Mouse (Mus musculus): ENCODE measurements around the gene Arhgef15. TPM values are rescaled to one million over a fixed set of nuclear protein-coding genes. Genes with fewer than 3 reads are reported as not detected.
"Not testable (repeated sequence)": the region's sequence is repeated elsewhere in the genome, so short reads cannot be mapped to it uniquely, and the experiment has no call there.

The Arhgef15 gene
- 10 to 100 TPM; 15.5 to 32.7 (median 24.5) TPM for total RNA-seq (2022)

DNA sequence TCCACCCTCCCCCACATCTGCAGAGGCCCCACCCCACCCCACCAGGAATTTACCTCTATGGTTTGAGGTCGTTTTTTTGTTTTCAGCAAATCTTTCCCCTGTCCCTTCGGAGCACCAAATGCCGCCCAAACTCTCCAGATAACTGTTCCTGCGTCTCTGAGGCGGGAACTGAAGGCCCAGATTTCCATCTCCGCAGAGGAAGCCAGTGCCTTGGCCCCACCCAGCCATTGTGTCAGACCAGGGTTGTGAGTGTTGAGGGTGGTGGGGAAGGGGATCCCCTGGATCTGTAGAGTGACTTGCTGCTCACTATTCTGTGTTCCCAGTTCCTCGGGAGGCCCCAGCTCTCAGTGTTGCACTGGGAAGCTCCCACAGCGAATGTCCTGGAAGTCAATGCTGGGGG is at the start of gene Arhgef15:
Arhgef15 (minus strand) TSS at position 173 of the 400 bp plus-strand sequence.
- DNase-seq = no peak

DNA sequence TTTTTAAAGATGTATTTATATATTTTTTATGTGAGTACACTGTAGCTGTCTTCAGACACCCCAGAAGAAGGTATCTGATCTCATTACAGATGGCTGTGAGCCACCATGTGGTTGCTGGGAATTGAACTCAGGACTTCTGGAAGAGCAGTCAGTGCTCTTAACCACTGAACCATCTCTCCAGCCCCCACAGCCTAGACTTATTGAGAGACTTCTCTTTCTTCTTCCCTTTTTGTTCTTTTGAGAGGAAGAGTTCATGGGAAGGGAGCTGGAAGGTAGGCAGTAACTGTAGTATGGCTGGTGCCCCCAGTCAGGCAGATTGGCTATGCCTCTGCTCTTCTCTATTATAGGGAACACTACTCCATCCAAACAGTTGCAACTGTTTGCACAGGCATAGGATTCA is 49.3 kb upstream of the Arhgef15 start:
- not testable (repeated sequence) for DNase-seq

DNA sequence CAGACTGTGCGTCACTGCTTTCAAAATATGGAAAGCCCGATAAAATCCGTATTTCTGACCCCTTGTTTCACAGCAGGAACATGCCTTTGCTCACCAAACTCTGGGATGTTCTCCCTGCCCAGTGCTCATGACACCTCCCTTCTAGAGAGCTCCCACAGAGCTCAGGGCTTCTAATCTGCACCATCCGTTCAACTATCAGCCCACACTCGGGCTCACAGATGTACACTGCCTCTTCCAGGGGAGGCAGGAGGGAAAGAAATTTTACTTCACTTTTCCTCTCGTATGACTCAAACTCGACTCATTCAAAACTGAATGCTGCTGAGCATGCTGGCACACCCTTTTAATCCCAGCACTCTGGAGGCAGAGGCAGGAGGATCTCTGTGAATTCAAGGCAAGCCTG is 47.9 kb upstream of the Arhgef15 start:
- no peak for DNase-seq

- peak; percentile 35 for DNase-seq
Measured at GRCm38 (mm10) chr11:69003592-69003991, 46.3 kb upstream of the Arhgef15 start.

DNA sequence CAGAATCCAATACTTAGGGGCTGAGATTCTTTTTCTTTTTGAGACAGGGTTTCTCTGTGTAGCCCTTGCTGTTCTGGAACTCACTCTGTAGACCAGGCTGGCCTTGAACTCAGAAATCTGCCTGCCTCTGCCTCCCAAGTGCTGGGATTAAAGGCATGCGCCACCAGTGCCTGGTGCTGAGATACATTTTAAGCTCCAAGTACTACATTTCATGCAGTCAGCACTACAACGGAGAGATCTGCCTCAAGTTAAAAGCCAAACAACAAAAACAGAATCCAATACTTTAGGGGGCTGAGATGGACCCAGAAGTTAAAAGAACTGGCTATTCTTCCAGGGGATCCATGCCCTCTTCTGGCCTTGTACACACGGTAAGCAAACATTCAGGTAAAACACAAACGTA is 45.5 kb upstream of the Arhgef15 start:
- DNase-seq = not testable (repeated sequence)

GRCm38 (mm10) chr11:68997080-68997479 is 39.8 kb upstream of the Arhgef15 start:
- no peak for DNase-seq

- no peak for DNase-seq
Measured at GRCm38 (mm10) chr11:68994377-68994776, 37.1 kb upstream of the Arhgef15 start.

DNA sequence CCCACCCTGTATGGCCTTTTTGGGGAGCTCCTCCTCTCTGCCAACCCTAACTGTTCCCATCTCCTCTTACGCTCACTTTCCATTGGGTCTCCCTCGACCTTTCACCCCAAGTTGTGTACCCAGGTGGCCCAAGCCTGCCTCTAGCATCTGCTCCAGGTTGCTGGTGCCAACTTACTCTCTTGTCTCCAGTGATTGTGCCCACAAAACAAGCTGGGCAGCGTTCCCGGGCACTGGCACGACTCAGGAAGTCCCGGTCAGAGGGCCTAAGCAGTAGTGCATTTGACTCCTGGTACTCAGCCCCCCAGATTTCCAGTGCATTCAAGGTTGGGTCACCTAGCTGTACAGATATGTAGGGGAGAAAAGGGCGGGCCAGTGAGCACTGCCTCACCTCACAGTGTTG is 35.8 kb upstream of the Arhgef15 start:
- no peak for DNase-seq

DNA sequence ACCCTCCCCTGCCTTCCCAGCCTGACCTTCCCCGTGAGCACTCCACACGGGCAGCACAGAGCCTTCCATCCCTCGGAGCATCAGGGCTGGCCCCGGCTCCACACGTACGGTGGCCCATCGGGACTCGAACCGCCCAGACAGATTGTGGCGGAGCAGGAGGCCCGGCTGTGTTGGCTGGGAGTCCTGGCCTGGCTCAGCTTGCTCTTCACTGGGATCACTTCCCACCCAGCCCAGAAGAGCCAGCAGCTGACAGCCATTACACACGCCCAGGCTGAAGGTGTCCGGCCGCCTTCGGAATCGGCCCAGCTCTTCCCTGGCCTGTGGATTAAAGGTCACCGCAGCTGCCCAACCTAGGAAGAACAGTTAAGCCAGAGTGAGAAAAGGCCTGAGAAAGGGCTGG is 31.1 kb upstream of the Arhgef15 start:
- no peak for DNase-seq

DNA sequence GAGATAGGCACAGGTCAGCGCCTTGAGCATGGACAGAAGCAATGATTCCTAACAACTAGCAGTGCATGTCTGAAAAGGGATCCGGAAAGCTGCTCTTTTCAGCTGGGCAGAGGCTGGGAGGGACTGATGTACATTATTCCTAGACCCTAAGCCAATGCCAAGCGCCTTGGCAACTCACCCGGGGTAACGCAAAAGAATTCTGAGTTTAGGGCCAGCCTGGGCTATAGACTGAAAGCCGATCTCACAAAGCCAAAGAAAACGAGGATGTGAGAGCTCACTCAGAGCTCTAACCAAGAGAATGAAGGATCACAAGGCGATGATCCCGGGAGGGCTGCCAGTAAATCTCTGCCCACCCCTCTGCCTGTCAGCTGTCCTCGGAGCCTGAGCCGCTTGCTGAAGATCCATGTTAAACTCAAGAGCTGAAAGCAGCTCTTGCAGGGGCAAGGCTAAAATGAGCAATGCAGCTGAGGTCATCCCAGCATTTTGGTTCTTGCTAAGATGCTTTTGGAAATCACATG is 30.1 kb upstream of the Arhgef15 start:
- no peak for DNase-seq

- DNase-seq = peak; percentile 51
Measured at GRCm38 (mm10) chr11:68982639-68983369, 25.5 kb upstream of the Arhgef15 start.

DNA sequence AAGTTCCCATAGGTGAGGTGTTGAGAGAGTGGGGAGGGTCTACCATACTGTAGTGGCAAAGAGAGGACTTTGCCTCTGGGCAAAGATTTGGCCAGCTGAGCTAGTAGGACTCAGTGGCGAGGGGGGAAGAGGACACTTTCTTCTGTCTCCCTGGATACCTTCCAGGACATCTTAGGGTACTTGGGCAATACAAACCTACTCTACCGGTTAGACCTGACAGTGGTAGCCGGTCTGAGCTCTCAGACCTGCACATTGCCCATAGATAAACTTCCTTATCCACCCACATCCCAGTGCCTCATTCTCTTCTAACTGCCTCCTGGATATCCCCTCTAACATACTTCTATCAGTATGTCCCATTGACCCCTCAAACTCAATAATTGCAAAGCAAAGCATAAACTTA is 23.6 kb upstream of the Arhgef15 start:
- no peak for DNase-seq

DNA sequence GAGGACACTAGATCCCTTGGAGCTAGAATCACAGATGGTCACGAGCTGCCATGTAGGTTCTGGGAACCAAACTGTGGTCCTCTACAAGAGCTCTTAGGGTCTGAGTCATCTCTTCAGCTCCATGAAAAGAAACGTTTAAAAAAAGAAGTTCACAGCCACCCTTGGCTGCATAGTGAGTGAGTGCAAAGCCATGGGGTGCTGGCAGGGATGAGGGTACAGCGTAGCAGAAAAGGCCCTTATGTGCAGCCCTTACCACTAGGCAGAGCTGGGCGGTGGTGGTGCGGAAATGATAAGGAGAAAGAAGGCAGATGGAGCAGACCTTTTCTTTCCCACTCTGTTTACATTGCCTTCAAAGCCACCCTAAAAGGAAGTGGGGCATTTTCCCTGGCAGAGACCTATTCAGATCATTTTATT is 22.0 kb upstream of the Arhgef15 start:
- DNase-seq = no peak

GRCm38 (mm10) chr11:68975601-68976000 is 18.3 kb upstream of the Arhgef15 start:
- no peak for DNase-seq

- no peak for DNase-seq
Measured at GRCm38 (mm10) chr11:68975085-68975484, 17.8 kb upstream of the Arhgef15 start, which contains the start of gene Rangrf. TSS of gene Rangrf (minus strand) at chr11:68975185.

- no peak for DNase-seq
Measured at GRCm38 (mm10) chr11:68974059-68974450, 16.8 kb upstream of the Arhgef15 start.

DNA sequence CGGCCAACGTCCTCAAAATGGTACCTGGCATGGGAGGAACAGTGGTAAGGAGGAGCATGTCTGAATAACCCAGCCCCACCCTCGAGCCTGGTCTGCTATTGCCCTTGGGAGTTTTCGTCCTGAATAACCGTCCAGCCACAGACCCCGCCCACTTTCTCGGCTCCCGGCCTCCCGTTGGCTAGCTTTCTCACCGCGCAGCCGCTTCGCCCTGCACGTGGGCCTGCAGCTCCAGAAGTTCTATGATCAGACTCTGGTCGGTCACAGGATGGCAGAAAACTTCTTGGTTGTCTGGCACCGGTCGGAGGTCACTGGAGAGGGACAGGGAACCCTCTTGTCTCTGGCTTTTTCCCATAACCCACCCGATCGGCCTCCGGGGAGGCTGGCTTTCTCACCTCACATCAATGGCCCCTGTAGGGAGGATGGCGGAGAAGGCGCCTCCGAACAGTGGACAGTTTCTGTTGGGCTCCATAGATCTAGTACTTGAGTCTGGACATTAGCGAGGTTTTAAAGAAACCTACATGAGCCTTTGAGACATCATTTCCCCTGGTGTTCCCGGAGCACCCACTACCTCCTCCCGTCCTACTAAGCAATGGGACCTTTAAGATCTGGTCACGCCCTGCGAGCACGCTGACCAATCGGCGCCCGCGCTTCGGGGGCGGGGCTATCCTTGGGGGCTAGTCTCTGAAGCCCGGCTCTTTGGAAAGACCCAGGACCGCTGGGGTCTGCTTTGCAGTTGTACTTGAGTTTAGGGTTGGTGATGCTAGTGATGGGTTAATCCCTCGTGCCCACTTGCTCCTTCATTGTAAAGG is 16.2 kb upstream of the Arhgef15 start:
- DNase-seq = peak; percentile 87

- DNase-seq = no peak
Measured at GRCm38 (mm10) chr11:68970232-68970631, 13.0 kb upstream of the Arhgef15 start.

- no peak for DNase-seq
Measured at GRCm38 (mm10) chr11:68968752-68969151, 11.5 kb upstream of the Arhgef15 start.

- peak; percentile 91 for DNase-seq
Measured at GRCm38 (mm10) chr11:68967337-68968282, 10.3 kb upstream of the Arhgef15 start, which contains the start of gene Slc25a35. TSS of gene Slc25a35 (plus strand) at chr11:68968131.

DNA sequence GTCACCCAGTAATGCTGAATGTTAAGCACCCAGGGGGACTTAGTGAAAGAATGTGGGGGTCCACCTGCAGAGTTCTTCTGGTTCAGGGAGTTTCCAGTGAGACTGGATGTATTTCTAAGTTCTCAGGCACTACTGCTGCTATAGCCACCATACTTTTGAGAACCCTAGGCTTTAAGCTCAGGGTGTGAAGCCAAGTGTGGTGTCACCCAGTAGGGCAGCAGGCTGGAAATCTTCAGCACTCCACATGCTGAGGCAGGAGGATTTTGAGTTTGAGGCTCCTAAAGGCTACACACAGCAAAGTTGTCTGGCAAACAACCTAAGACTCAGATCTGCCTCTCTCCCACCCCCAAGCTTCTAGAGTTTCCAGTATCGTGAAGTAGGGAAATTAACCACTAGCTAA is 9.3 kb upstream of the Arhgef15 start:
- no peak for DNase-seq

DNA sequence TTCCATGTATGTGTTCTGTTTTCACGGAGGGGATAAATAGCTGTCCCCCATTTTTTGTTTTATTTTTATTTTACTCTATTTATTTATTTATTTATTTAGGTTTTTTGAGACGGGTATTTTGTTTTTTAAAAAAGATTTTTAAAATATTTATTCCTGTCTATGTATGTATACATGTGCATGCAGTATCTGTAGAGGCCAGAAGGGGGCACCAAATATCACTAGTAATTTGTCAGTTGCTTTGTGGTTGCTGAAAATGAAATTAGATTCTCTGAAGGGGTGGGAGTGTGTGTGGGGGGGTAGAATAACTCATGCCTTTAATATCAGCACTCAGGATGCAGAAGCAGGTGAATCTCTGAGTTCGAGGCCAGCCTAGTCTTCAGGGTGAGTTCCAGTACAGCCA is 8.6 kb upstream of the Arhgef15 start:
- DNase-seq = no peak

Measured in adrenal gland, adult 8-10 months (tissue).